Mouse (Mus musculus) cerebellum, adult 18-20 months (tissue): ENCODE measurements around the gene Atp5f1.

Experiments
- DNase-seq, 2 experiments: peaks; one replicate each; pipeline ENCODE4 v3.0.0; 2021

Atp5f1 gene

GRCm38 (mm10) chr3:105899394-105900147 lies 60.3 kb downstream of the Atp5f1 start:
- peak; percentile 76 to 84 for DNase-seq

GRCm38 (mm10) chr3:105898861-105899260 lies 61.0 kb downstream of the Atp5f1 start:
- no peak for DNase-seq

- no peak for DNase-seq
Measured at GRCm38 (mm10) chr3:105898325-105898724, 61.6 kb downstream of the Atp5f1 start.

- no peak for DNase-seq
Measured at GRCm38 (mm10) chr3:105896811-105897210, 63.1 kb downstream of the Atp5f1 start.

- DNase-seq = peak; percentile 20 to 31
Measured at GRCm38 (mm10) chr3:105894601-105895592, 65.0 kb downstream of the Atp5f1 start.

- DNase-seq = no peak
Measured at GRCm38 (mm10) chr3:105893941-105894391, 65.9 kb downstream of the Atp5f1 start.
